Mouse (Mus musculus): ENCODE measurements around the gene Xbp1. TPM values are rescaled to one million over a fixed set of nuclear protein-coding genes. Genes with fewer than 3 reads are reported as not detected.
A peak's percentile ranks its signal among the peaks of the same experiment; 100 is the strongest.
"Not testable (repeated sequence)": the region's sequence is repeated elsewhere in the genome, so short reads cannot be mapped to it uniquely, and the experiment has no call there.

Gene Xbp1
- polyA plus RNA-seq (2016; fragmentation: Nextera tagmentation; extraction: Ambion mirVana), result 127 and 136 TPM in 2 replicates

DNA sequence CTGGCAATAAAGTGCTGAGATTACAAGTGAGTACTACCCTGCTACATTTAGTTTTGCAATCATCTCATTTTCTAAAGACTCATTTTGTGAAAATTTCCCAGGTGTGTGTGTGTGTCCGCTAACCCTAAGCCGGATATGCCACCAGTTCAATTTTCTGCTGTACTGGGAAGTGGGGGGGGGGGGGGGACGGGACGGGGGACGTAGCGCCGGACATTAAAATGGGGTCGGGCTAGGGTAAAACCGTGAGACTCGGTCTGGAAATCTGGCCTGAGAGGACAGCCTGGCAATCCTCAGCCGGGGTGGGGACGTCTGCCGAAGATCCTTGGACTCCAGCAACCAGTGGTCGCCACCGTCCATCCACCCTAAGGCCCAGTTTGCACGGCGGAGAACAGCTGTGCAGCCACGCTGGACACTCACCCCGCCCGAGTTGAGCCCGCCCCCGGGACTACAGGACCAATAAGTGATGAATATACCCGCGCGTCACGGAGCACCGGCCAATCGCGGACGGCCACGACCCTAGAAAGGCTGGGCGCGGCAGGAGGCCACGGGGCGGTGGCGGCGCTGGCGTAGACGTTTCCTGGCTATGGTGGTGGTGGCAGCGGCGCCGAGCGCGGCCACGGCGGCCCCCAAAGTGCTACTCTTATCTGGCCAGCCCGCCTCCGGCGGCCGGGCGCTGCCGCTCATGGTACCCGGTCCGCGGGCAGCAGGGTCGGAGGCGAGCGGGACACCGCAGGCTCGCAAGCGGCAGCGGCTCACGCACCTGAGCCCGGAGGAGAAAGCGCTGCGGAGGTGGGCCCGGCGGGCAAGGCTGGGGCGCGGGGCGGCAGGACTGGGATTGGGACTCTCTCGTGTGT lies at the start of gene Xbp1:
Xbp1 (plus strand) TSS at position 248 of the 854 bp plus-strand sequence.
- Histone ChIP-seq H3K27ac (peak within 1 kb of the TSS; percentile 93), H3K4me1 (replicated peaks) (peaks cover 16% of the 10 kb centered on the region), H3K27me3 (no peaks in the 10 kb centered on the region), H3K9me3 (no peaks in the 10 kb centered on the region), H3K4me3 (replicated peaks) (peak within 1 kb of the TSS; percentile 98), H3K9ac (replicated peaks) (peak within 1 kb of the TSS; percentile 97), H3K36me3 (peaks cover 34% of the 10 kb centered on the region), H3K4me2 (peak within 1 kb of the TSS; percentile 63)
- under 1% methylated on average over 72 of the region's 72 CpGs for WGBS
- peak; percentile 97 for ATAC-seq (ENCODE audit: insufficient number of reproducible peaks, insufficient read depth, low FRiP score, low TSS enrichment, low read depth)

DNA sequence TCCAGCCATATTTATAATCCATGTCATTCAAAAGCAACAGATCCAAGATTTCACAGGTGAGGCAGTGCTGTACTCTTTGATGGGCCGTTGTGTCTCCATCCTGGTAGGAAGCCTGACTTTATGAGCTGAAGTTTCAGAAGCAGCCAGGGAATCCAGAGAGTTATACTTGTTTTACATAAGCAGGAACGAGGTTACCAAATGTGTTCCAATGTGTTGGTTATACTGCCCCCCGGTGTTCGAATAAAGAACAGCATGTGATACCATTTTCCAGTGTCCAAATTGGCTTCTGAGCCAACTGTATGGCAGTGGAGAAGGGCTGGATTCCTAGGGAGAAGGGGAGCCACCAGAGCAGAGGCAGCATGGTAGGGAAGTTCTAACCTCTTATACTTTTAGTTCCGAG lies 46.3 kb upstream of the Xbp1 start:
- H3K9ac ChIP-seq (replicated peaks), result no peak overlapping the region
- 13% methylated on average over 5 of the region's 5 CpGs for WGBS
- no peaks in the 10 kb centered on the region for H3K27me3 ChIP-seq
- H3K27ac ChIP-seq, result no peak overlapping the region
- H3K4me1 ChIP-seq (replicated peaks), result no peaks in the 10 kb centered on the region
- H3K9me3 ChIP-seq, result no peaks in the 10 kb centered on the region
- H3K4me3 ChIP-seq (replicated peaks), result no peak overlapping the region
- H3K36me3 ChIP-seq, result no peaks in the 10 kb centered on the region
- no peak for ATAC-seq (ENCODE audit: insufficient number of reproducible peaks, insufficient read depth, low FRiP score, low TSS enrichment, low read depth)
- H3K4me2 ChIP-seq, result no peak overlapping the region

DNA sequence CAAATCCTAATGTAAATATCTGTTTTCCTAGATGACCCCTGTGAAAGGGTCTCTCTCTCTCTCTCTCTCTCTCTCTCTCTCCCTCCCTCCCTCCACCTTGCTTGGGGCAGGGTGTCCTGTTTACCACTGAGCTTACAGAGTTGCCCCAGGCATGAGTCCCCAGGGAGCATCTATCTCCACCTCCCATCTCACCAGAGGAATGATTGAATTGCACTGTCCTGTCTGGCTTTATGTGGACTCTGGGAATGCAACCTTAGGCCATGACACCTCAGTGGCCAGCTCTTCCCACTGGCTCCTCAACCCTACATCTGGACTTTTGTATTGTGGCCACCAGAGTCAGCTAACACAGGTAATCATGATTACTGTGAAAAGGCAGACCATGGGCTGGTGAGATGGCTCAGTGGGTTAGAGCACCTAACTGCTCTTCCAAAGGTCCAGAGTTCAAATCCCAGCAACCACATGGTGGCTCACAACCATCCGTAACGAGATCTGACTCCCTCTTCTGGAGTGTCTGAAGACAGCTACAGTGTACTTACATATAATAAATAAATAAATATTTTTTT lies 44.8 kb upstream of the Xbp1 start:
- ATAC-seq (ENCODE audit: insufficient number of reproducible peaks, insufficient read depth, low FRiP score, low TSS enrichment, low read depth); H3K27ac ChIP-seq; H3K9me3 ChIP-seq; H3K27me3 ChIP-seq; H3K9ac ChIP-seq (replicated peaks); H3K4me1 ChIP-seq (replicated peaks); H3K4me2 ChIP-seq; H3K4me3 ChIP-seq (replicated peaks); H3K36me3 ChIP-seq: not testable (repeated sequence)
- 89% methylated on average over 2 of the region's 2 CpGs for WGBS

DNA sequence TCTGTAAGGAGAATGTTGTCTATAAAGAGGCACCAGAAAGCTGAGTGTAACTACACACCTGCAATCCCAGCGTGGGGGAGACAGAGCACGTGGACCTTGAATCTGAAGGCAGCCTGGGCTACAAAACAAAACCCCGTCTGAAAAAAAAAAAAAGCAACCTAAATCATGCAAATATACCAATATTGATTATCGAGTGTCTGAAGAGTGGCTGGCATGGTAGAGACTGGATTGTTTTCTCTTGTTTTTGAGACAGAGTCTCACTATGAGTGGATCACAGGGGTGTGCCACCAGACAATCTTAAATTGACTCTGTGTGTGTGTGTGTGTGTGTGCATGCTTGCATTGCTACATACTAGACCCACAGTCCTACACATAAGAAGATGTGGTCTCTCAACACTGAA lies 43.7 kb upstream of the Xbp1 start:
- no peak overlapping the region for H3K4me2 ChIP-seq

DNA sequence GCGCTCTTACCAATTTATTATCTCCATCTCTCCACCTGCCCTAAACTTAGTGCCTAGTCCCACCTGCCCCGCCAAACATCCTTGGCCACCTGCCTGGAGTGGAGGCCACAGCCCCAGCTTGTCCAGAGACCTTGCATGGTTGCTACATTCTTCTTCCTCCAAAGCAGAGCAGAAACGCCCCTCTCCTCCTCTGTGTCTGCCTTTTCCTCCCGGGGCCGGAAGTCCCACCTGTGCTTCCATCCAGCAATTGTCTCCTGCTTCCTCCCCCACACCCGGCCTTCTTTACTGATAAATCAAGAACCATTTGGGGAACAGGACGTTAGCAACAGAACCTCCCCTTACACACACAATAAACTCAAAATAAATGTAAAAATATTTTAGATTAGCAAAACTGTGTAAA lies 42.3 kb upstream of the Xbp1 start:
- 81% methylated on average over 7 of the region's 7 CpGs for WGBS
- Histone ChIP-seq H3K27me3 (no peaks in the 10 kb centered on the region), H3K36me3 (no peaks in the 10 kb centered on the region), H3K9me3 (no peaks in the 10 kb centered on the region), H3K4me3 (replicated peaks) (no peak overlapping the region), H3K27ac (no peak overlapping the region), H3K4me2 (no peak overlapping the region), H3K4me1 (replicated peaks) (no peaks in the 10 kb centered on the region), H3K9ac (replicated peaks) (no peak overlapping the region)
- no peak for ATAC-seq (ENCODE audit: insufficient number of reproducible peaks, insufficient read depth, low FRiP score, low TSS enrichment, low read depth)

More for the DNA sequence above, 43.7 kb upstream of the Xbp1 start:
- Histone ChIP-seq H3K4me3 (replicated peaks) (no peak overlapping the region), H3K36me3 (no peaks in the 10 kb centered on the region), H3K4me1 (replicated peaks) (no peaks in the 10 kb centered on the region), H3K9me3 (no peaks in the 10 kb centered on the region), H3K27ac (no peak overlapping the region), H3K27me3 (no peaks in the 10 kb centered on the region), H3K9ac (replicated peaks) (no peak overlapping the region)
- WGBS, result 86% methylated on average over 4 of the region's 4 CpGs
- no peak for ATAC-seq (ENCODE audit: insufficient number of reproducible peaks, insufficient read depth, low FRiP score, low TSS enrichment, low read depth)

DNA sequence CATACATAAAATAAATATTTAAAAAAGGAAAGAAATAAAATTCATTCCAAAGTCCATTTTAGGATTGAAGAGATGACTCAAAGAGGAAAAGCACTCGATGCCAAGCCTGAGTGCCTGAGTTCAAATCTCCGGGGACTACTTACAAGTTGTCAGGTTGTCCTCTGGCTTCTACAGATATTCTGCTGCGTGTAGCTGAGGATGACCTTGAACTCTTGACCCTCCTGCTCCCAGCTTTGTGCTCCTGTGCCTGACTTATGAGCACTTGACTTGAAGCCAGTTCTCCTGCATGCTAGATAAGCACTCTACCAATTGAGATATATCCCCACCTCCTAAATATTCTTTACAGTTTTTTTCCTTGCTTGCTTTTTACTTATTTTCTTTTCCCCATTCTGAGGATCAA lies 41.6 kb upstream of the Xbp1 start:
- WGBS, result 83% methylated on average over 3 of the region's 3 CpGs
- Histone ChIP-seq H3K36me3 (no peaks in the 10 kb centered on the region), H3K4me3 (replicated peaks) (no peak overlapping the region), H3K4me1 (replicated peaks) (no peaks in the 10 kb centered on the region), H3K4me2 (no peak overlapping the region), H3K9ac (replicated peaks) (no peak overlapping the region), H3K9me3 (no peaks in the 10 kb centered on the region), H3K27me3 (no peaks in the 10 kb centered on the region), H3K27ac (no peak overlapping the region)
- ATAC-seq (ENCODE audit: insufficient number of reproducible peaks, insufficient read depth, low FRiP score, low TSS enrichment, low read depth), result no peak

DNA sequence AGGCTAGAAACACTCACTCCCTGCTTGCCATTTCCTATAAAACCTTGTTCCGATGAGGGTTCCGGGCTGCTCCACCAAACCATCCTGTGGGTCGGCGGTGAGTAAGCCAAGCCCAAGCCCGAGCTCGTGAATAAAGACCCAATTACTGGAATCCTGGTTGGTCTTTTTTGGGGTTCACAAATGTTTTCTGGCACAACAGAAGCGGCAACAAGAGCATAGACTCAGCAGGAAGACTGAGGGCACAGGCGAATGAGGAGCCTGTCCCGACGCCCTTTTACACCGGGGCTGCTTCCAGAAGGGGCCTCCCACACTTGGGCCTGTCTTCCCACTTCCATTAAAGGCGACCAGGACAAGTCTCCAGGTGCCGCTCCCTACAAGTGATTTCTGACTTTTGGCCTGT lies 37.9 kb upstream of the Xbp1 start:
- ATAC-seq (ENCODE audit: insufficient number of reproducible peaks, insufficient read depth, low FRiP score, low TSS enrichment, low read depth), result no peak
- H3K27ac ChIP-seq, result no peak overlapping the region
- H3K36me3 ChIP-seq, result no peaks in the 10 kb centered on the region
- no peaks in the 10 kb centered on the region for H3K27me3 ChIP-seq
- H3K9me3 ChIP-seq, result no peaks in the 10 kb centered on the region
- H3K4me2 ChIP-seq, result no peak overlapping the region
- H3K4me1 ChIP-seq (replicated peaks), result 0 out of 2 replicates have a peak, but pooled peaks cover 3% of the 10 kb centered on the region
- no peak overlapping the region for H3K4me3 ChIP-seq (replicated peaks)
- WGBS, result 83% methylated on average over 13 of the region's 13 CpGs
- H3K9ac ChIP-seq (replicated peaks), result no peak overlapping the region

DNA sequence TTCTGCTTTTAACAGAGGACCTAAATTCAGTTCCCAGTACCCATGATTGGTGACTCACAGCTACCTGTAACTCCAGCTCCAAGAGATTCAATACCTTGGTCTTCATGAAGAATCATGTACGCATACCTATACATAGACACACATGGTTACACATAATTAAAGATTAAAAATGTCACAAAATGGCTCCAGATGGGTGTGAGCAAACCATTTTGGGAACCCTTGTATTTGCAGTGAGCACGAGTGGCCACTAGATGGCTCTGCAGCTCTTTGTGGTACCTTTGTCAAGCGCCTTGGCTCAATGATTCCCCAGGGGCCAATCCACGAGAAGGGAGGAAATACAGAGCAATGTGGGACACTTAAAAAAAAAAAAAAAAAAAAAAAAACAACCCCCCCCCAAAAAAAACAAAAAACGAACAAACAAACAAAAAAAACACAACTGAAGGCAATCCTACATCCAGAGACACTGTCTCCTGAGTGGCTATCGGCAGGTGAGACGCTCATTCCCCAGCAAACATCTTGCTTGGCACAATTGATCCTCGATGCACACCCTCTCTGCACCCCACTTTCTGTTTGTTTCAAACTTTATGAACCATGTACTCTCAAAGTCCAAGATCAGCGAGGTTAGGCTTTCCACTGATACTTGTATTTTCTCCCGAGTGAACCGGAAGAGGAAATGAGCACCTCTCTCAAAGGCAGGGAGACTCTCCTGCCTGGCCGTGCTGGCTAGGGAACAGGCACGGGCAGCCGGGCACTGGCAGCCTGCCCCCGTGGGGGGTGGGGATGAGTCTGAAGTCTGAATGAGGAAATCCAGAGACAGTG lies 35.1 kb upstream of the Xbp1 start:
- Histone ChIP-seq H3K27me3 (no peaks in the 10 kb centered on the region), H3K4me3 (replicated peaks) (peak overlapping the region; percentile 35), H3K9me3 (no peaks in the 10 kb centered on the region), H3K27ac (no peak overlapping the region), H3K36me3 (no peaks in the 10 kb centered on the region), H3K4me2 (peak overlapping the region; percentile 60), H3K9ac (replicated peaks) (peak overlapping the region; percentile 47; the same call in 1 of the 2 replicates), H3K4me1 (replicated peaks) (0 out of 2 replicates have a peak, but pooled peaks cover 3% of the 10 kb centered on the region)
- WGBS, result 17% methylated on average over 15 of the region's 15 CpGs
- peak; percentile 47; the same call in 1 of the 2 replicates for ATAC-seq (ENCODE audit: insufficient number of reproducible peaks, insufficient read depth, low FRiP score, low TSS enrichment, low read depth)

DNA sequence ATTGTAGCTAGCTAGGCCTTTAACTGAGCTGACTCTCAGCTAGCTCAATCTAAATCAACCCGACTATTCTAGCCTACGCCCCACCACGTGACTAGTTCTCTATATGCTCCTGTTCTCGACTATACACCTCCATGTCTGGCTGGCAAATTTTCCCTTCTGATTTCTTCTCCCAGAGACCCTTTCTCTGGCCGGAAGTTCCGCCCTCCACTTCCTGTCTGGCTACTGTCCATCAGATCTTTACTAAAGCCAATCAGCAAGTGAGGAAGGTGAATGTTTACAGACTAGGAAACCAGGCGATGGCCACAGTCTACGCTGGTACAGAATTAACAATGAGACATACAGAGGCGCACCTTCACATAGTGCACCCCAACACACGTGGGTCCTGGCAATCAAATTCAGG lies 31.0 kb upstream of the Xbp1 start:
- H3K4me1 ChIP-seq (replicated peaks); H3K36me3 ChIP-seq; H3K27ac ChIP-seq; ATAC-seq (ENCODE audit: insufficient number of reproducible peaks, insufficient read depth, low FRiP score, low TSS enrichment, low read depth); H3K27me3 ChIP-seq; H3K9ac ChIP-seq (replicated peaks); H3K4me3 ChIP-seq (replicated peaks); H3K9me3 ChIP-seq; H3K4me2 ChIP-seq: not testable (repeated sequence)
- 89% methylated on average over 10 of the region's 10 CpGs for WGBS

DNA sequence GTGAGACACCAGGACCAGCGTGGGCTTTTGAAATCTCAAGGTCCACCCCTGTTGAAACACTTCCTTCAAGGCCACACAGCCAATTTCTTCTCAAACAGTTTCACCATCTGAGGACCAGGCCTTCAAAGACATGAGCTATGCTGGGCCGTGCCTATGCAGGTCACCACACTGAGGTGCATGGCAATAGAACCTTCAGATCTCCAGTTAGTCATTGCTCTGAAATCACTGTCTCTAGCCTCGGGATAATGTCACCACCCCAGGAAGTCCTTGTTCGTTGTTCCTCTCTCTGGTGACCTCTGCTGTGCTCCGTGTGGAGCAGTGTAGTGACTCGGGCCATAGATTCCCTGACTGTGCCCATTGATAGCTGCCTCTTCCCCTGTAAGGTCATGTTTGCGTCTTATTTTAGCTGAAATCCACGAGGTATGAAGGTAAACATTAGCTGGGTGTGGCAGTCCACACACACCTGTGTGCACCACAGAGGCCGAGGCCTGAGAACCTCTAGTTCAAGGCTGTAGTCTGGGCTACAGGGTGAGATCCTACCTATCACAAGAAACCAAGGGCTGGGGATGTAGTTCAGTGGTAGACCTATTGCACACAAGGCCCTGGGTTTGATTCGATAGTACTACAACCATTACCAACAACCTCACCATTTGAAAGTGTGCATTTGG lies 29.3 kb upstream of the Xbp1 start:
- H3K36me3 ChIP-seq, result no peaks in the 10 kb centered on the region
- no peak overlapping the region for H3K4me3 ChIP-seq (replicated peaks)
- H3K27ac ChIP-seq, result no peak overlapping the region
- H3K9ac ChIP-seq (replicated peaks), result no peak overlapping the region
- H3K27me3 ChIP-seq, result no peaks in the 10 kb centered on the region
- no peaks in the 10 kb centered on the region for H3K4me1 ChIP-seq (replicated peaks)
- no peak overlapping the region for H3K4me2 ChIP-seq
- 82% methylated on average over 10 of the region's 10 CpGs for WGBS
- H3K9me3 ChIP-seq, result no peaks in the 10 kb centered on the region
- no peak for ATAC-seq (ENCODE audit: insufficient number of reproducible peaks, insufficient read depth, low FRiP score, low TSS enrichment, low read depth)

DNA sequence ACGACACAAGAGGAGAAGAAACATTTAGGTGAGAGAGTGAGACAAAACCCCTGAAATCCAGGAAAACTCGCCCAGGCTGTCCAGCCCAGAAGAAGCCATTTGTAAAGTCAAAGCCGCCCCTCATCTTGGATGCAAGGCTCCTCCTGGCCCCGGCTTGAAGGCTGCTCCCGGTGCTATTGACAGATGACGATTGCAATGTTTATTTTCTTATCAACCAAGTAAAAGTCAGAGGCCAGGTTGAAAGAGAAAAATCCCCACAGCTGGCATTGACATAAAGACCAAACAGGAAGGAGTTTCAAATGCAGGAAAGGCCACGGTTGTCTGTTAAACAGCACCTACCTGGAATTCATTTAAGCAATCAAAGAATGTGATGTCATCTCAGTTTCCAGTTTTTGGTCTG lies 28.5 kb upstream of the Xbp1 start:
- no peak for ATAC-seq (ENCODE audit: insufficient number of reproducible peaks, insufficient read depth, low FRiP score, low TSS enrichment, low read depth)

More for the DNA sequence above, 28.5 kb upstream of the Xbp1 start:
- Histone ChIP-seq H3K4me2 (no peak overlapping the region), H3K4me1 (replicated peaks) (no peaks in the 10 kb centered on the region), H3K27ac (no peak overlapping the region), H3K36me3 (no peaks in the 10 kb centered on the region), H3K9me3 (no peaks in the 10 kb centered on the region), H3K4me3 (replicated peaks) (no peak overlapping the region), H3K27me3 (no peaks in the 10 kb centered on the region), H3K9ac (replicated peaks) (no peak overlapping the region)
- WGBS, result 64% methylated on average over 7 of the region's 7 CpGs
